Mouse (Mus musculus) midbrain, embryonic 11.5 days (tissue): ENCODE data around the gene Scyl3. TPM values are rescaled to one million over a fixed set of nuclear protein-coding genes. Genes with fewer than 3 reads are reported as not detected.
A peak's percentile ranks its signal among the peaks of the same experiment; 100 is the strongest.

Experiments used
- ATAC-seq: fragments of 200-750 bp; cut with Nextera tagmentation; 2 replicates; pipeline ENCODE4 v1.8.0; 2017; ENCODE audit warnings: moderate TSS enrichment, moderate library complexity; ENCODE audit not compliant: low FRiP score
- DNase-seq: peaks from one replicate; pipeline ENCODE4 v3.0.0; 2015; ENCODE audit warnings: low spot score; ENCODE audit errors: missing footprints
- H3K27ac ChIP-seq: fragments of 300-500 bp; sonication (generic); 2 replicates; pipeline ENCODE4 v1.5.1; 2014; ENCODE audit warnings: low read depth, low read length
- H3K27me3 ChIP-seq: fragments of 300-500 bp; sonication (generic); 2 replicates; pipeline ENCODE4 v1.6.1; 2014; ENCODE audit warnings: mild to moderate bottlenecking, low read length, moderate library complexity, mixed read lengths; ENCODE audit not compliant: control insufficient read depth, insufficient read depth
- H3K36me3 ChIP-seq: fragments of 300-500 bp; sonication (generic); 2 replicates; pipeline ENCODE4 v1.6.1; 2014; ENCODE audit warnings: mild to moderate bottlenecking, low read length, moderate library complexity, mixed read lengths; ENCODE audit not compliant: control insufficient read depth, insufficient read depth
- H3K4me1 ChIP-seq: fragments of 300-500 bp; sonication (generic); 2 replicates; pipeline ENCODE4 v1.6.1; 2014; ENCODE audit warnings: low read length; ENCODE audit not compliant: control insufficient read depth, insufficient read depth
- H3K4me2 ChIP-seq: fragments of 300-500 bp; sonication (generic); 2 replicates; pipeline ENCODE4 v1.6.1; 2014; ENCODE audit warnings: mild to moderate bottlenecking, moderate library complexity
- H3K4me3 ChIP-seq: fragments of 300-500 bp; sonication (generic); 2 replicates; pipeline ENCODE4 v1.5.1; 2014; ENCODE audit warnings: low read depth, low read length
- H3K9ac ChIP-seq: fragments of 300-500 bp; sonication (generic); 2 replicates; pipeline ENCODE4 v1.6.1; 2014; ENCODE audit warnings: low read length
- H3K9me3 ChIP-seq: fragments of 300-500 bp; sonication (generic); 2 replicates; pipeline ENCODE4 v1.6.1; 2016; ENCODE audit warnings: low read length; ENCODE audit not compliant: control insufficient read depth
- WGBS: fragments of 180-500 bp; shearing (Covaris S2); extraction: QIAGEN DNeasy Blood & Tissue Kit; methylation state at CpG from one replicate; pipeline ENCODE4 v1.1.7; 2014; 5-methylcytosine and 5-hydroxymethylcytosine counted together
- polyA plus RNA-seq: library from polyadenylated mRNA; unstranded; fragments of >200 nt; fragmentation: Nextera tagmentation; extraction: Ambion mirVana; gene quantifications from 2 replicates; pipeline ENCODE4 v1.2.1, GENCODE M21; 2014

The Scyl3 gene
- polyA plus RNA-seq, 1 experiment from 2014 or later: 20.0 TPM

- DNase-seq (no peak), ATAC-seq (peak; percentile 77; the same call in 1 of the 2 replicates)
- Histone ChIP-seq H3K4me1 (no peaks in the 10 kb centered on the region), H3K36me3 (no peaks in the 10 kb centered on the region), H3K27me3 (no peaks in the 10 kb centered on the region), H3K27ac (no peak overlapping the region), H3K9ac (no peak overlapping the region), H3K4me3 (no peak overlapping the region), H3K9me3 (no peaks in the 10 kb centered on the region), H3K4me2 (no peak overlapping the region)
- WGBS: 67% methylated on average over 11 of the region's 11 CpGs
Observed at GRCm38 (mm10) chr1:163908389-163908788, 20.5 kb upstream of the Scyl3 start.

GRCm38 (mm10) chr1:163910343-163910742 lies 18.6 kb upstream of the Scyl3 start:
- Histone ChIP-seq H3K4me2 (no peak overlapping the region), H3K4me1 (no peaks in the 10 kb centered on the region), H3K4me3 (no peak overlapping the region), H3K27ac (no peak overlapping the region), H3K27me3 (no peaks in the 10 kb centered on the region), H3K9ac (no peak overlapping the region), H3K9me3 (no peaks in the 10 kb centered on the region), H3K36me3 (no peaks in the 10 kb centered on the region)
- DNase-seq (peak; percentile 90), ATAC-seq (peak; percentile 45; the same call in 1 of the 2 replicates)
- WGBS: 9% methylated on average over 2 of the region's 2 CpGs

- H3K9me3 ChIP-seq: no peaks in the 10 kb centered on the region
- no peak overlapping the region for H3K9ac ChIP-seq
- H3K4me3 ChIP-seq: no peak overlapping the region
- 91% methylated on average over 9 of the region's 9 CpGs for WGBS
- H3K4me2 ChIP-seq: no peak overlapping the region
- no peaks in the 10 kb centered on the region for H3K4me1 ChIP-seq
- ATAC-seq (no peak), DNase-seq (no peak)
- H3K27ac ChIP-seq: no peak overlapping the region
- no peaks in the 10 kb centered on the region for H3K27me3 ChIP-seq
- no peaks in the 10 kb centered on the region for H3K36me3 ChIP-seq
Observed at GRCm38 (mm10) chr1:163910785-163911184, 18.1 kb upstream of the Scyl3 start.

- WGBS: 92% methylated on average over 11 of the region's 11 CpGs
- ATAC-seq: no peak
Observed at GRCm38 (mm10) chr1:163911981-163912380, 16.9 kb upstream of the Scyl3 start.

GRCm38 (mm10) chr1:163917349-163918160 lies 11.3 kb upstream of the Scyl3 start:
- H3K9ac ChIP-seq: no peak overlapping the region
- H3K27me3 ChIP-seq: no peaks in the 10 kb centered on the region
- no peak for DNase-seq
- H3K4me1 ChIP-seq: no peaks in the 10 kb centered on the region
- no peaks in the 10 kb centered on the region for H3K36me3 ChIP-seq
- no peak overlapping the region for H3K4me3 ChIP-seq
- H3K9me3 ChIP-seq: no peaks in the 10 kb centered on the region
- no peak overlapping the region for H3K4me2 ChIP-seq
- ATAC-seq: no peak
- WGBS: 93% methylated on average over 5 of the region's 5 CpGs
- no peak overlapping the region for H3K27ac ChIP-seq

More at GRCm38 (mm10) chr1:163911981-163912380, 16.9 kb upstream of the Scyl3 start:
- H3K4me1 ChIP-seq: no peaks in the 10 kb centered on the region
- H3K4me2 ChIP-seq: no peak overlapping the region
- no peaks in the 10 kb centered on the region for H3K36me3 ChIP-seq
- H3K27ac ChIP-seq: no peak overlapping the region
- no peak for DNase-seq
- no peak overlapping the region for H3K4me3 ChIP-seq
- no peaks in the 10 kb centered on the region for H3K27me3 ChIP-seq
- no peaks in the 10 kb centered on the region for H3K9me3 ChIP-seq
- H3K9ac ChIP-seq: no peak overlapping the region

- peaks cover 2% of the 10 kb centered on the region; the same call in 1 of the 2 replicates for H3K4me1 ChIP-seq
- no peak overlapping the region for H3K9ac ChIP-seq
- H3K9me3 ChIP-seq: no peaks in the 10 kb centered on the region
- no peak overlapping the region for H3K4me3 ChIP-seq
- H3K4me2 ChIP-seq: no peak overlapping the region
- no peak for DNase-seq
- H3K27me3 ChIP-seq: no peaks in the 10 kb centered on the region
- no peaks in the 10 kb centered on the region for H3K36me3 ChIP-seq
- WGBS: 90% methylated on average over 8 of the region's 8 CpGs
- no peak overlapping the region for H3K27ac ChIP-seq
- no peak for ATAC-seq
Observed at GRCm38 (mm10) chr1:163924093-163924492, 4.8 kb upstream of the Scyl3 start.

GRCm38 (mm10) chr1:163929636-163930457 lies 947 bp downstream of the Scyl3 start:
- H3K4me2 ChIP-seq: peak overlapping the region; percentile 82
- H3K4me1 ChIP-seq: peaks cover 10% of the 10 kb centered on the region
- peak; percentile 99 for DNase-seq
- no peaks in the 10 kb centered on the region for H3K9me3 ChIP-seq
- H3K27me3 ChIP-seq: no peaks in the 10 kb centered on the region
- under 1% methylated on average over 76 of the region's 77 CpGs for WGBS
- peak overlapping the region; percentile 92 for H3K4me3 ChIP-seq
- H3K27ac ChIP-seq: peak overlapping the region; percentile 59; the same call in 1 of the 2 replicates
- H3K9ac ChIP-seq: peak overlapping the region; percentile 92
- ATAC-seq: peak; percentile 95
- H3K36me3 ChIP-seq: peaks cover 2% of the 10 kb centered on the region; the same call in 1 of the 2 replicates

- Histone ChIP-seq H3K9ac (peak overlapping the region; percentile 92), H3K27me3 (no peaks in the 10 kb centered on the region), H3K27ac (no peak overlapping the region), H3K4me2 (peak overlapping the region; percentile 82), H3K4me3 (peak overlapping the region; percentile 92), H3K4me1 (peaks cover 10% of the 10 kb centered on the region), H3K9me3 (no peaks in the 10 kb centered on the region), H3K36me3 (peaks cover 2% of the 10 kb centered on the region; the same call in 1 of the 2 replicates)
- ATAC-seq (peak; percentile 22; the same call in 1 of the 2 replicates), DNase-seq (no peak)
- WGBS: 10% methylated on average over 12 of the region's 12 CpGs
Observed at GRCm38 (mm10) chr1:163930458-163930794, 1.5 kb downstream of the Scyl3 start.

- H3K4me3 ChIP-seq: no peak overlapping the region
- H3K27me3 ChIP-seq: no peaks in the 10 kb centered on the region
- H3K4me2 ChIP-seq: no peak overlapping the region
- DNase-seq: no peak
- peaks cover 10% of the 10 kb centered on the region for H3K4me1 ChIP-seq
- no peak for ATAC-seq
- no peaks in the 10 kb centered on the region for H3K9me3 ChIP-seq
- H3K9ac ChIP-seq: no peak overlapping the region
- WGBS: 84% methylated on average over 8 of the region's 8 CpGs
- no peak overlapping the region for H3K27ac ChIP-seq
- peaks cover 2% of the 10 kb centered on the region; the same call in 1 of the 2 replicates for H3K36me3 ChIP-seq
Observed at GRCm38 (mm10) chr1:163931801-163932200, 2.9 kb downstream of the Scyl3 start.
